Mouse (Mus musculus) midbrain, embryonic 13.5 days (tissue): ENCODE results near the gene Kcnma1. TPM values are rescaled to one million over a fixed set of nuclear protein-coding genes. Genes with fewer than 3 reads are reported as not detected.

Source experiments
- ATAC-seq: fragments of 200-750 bp; cut with Nextera tagmentation; 2 replicates; pipeline ENCODE4 v1.8.0; 2017; ENCODE audit warnings: mild to moderate bottlenecking, moderate TSS enrichment, moderate library complexity
- H3K27ac ChIP-seq: fragments of 300-500 bp; sonication (generic); 2 replicates; pipeline ENCODE4 v1.5.1; 2015; ENCODE audit warnings: inconsistent platforms, mild to moderate bottlenecking, moderate library complexity
- H3K27me3 ChIP-seq: fragments of 300-500 bp; sonication (generic); 2 replicates; pipeline ENCODE4 v1.6.1; 2015; ENCODE audit warnings: mild to moderate bottlenecking, inconsistent platforms
- H3K36me3 ChIP-seq: fragments of 300-500 bp; sonication (generic); 2 replicates; pipeline ENCODE4 v1.6.1; 2015; ENCODE audit warnings: mild to moderate bottlenecking, inconsistent platforms
- H3K4me1 ChIP-seq: fragments of 300-500 bp; sonication (generic); replicated peaks from 2 replicates; pipeline ENCODE4 v1.6.1; 2015; ENCODE audit warnings: inconsistent platforms
- H3K4me2 ChIP-seq: fragments of 300-500 bp; sonication (generic); replicated peaks from 2 replicates; pipeline ENCODE4 v1.6.1; 2015; ENCODE audit warnings: moderate library complexity, mild to moderate bottlenecking, inconsistent platforms
- H3K4me3 ChIP-seq: fragments of 300-500 bp; sonication (generic); replicated peaks from 2 replicates; pipeline ENCODE4 v1.5.1; 2015; ENCODE audit warnings: mild to moderate bottlenecking, inconsistent platforms
- H3K9ac ChIP-seq: fragments of 300-500 bp; sonication (generic); replicated peaks from 2 replicates; pipeline ENCODE4 v1.6.1; 2015; ENCODE audit warnings: mild to moderate bottlenecking, inconsistent platforms
- H3K9me3 ChIP-seq: fragments of 300-500 bp; sonication (generic); 2 replicates; pipeline ENCODE4 v1.6.1; 2016; ENCODE audit warnings: mild to moderate bottlenecking, inconsistent platforms
- WGBS: fragments of 180-500 bp; shearing (Covaris S2); methylation state at CpG from one replicate; pipeline ENCODE4 v1.1.7; 2015; 5-methylcytosine and 5-hydroxymethylcytosine counted together
- polyA plus RNA-seq: library from polyadenylated mRNA; unstranded; fragments of >200 nt; fragmentation: Nextera tagmentation; extraction: Ambion mirVana; gene quantifications from 2 replicates; pipeline ENCODE4 v1.2.1, GENCODE M21; 2015

Kcnma1 gene
- polyA plus RNA-seq, 1 experiment from 2014 or later: 8.1 TPM

DNA sequence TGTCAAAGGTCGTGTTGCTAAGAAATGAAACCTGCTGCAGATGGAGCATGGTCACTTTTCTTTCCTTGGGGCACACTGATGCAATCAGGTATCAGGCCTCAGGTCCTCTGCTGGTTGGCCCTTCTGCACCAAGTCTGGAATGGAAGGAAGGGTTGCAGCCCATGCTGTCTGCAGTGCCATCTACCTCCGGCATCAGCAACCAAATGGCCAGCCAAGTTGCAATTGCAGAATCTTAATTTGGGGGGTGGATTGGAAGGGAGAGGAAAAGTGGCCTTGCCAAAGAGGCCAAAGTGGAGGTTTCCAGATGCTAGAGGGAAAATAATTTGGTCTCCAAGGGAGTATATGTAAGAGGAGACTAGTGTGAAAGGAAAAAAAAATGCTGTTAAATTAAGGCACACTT, 584.3 kb downstream of the Kcnma1 start:
- H3K27me3 ChIP-seq: no peaks in the 10 kb centered on the region; the same call in 1 of the 2 replicates
- no peak overlapping the region for H3K9ac ChIP-seq
- H3K36me3 ChIP-seq: no peaks in the 10 kb centered on the region
- H3K27ac ChIP-seq: no peak overlapping the region
- WGBS: 86% methylated on average over 2 of the region's 2 CpGs
- no peak overlapping the region for H3K4me3 ChIP-seq
- H3K4me1 ChIP-seq: no peaks in the 10 kb centered on the region; the same call in 1 of the 2 replicates
- H3K4me2 ChIP-seq: no peak overlapping the region
- ATAC-seq: no peak
- H3K9me3 ChIP-seq: no peaks in the 10 kb centered on the region

DNA sequence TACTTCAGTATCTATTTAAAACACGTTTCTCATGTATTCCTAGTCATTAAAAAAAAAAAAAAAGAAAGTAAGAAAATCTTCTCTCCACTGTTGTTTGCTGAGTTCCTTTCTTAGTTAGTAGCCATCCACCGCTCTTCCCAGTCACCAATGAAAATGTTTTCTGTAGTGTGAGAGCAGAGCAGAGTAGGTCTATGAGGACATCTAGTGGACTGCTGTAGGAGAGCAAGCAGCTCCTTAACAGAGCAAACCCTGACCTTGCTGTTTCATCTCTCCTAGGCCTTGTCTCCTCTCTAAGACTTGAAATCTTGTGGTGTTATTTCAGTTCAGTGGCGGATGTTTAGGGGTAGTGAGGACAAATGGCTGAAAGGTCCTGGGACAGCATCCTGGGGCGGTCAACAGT, 585.2 kb downstream of the Kcnma1 start:
- Histone ChIP-seq H3K4me2 (no peak overlapping the region), H3K4me3 (no peak overlapping the region), H3K36me3 (no peaks in the 10 kb centered on the region), H3K27me3 (no peaks in the 10 kb centered on the region; the same call in 1 of the 2 replicates), H3K9ac (no peak overlapping the region), H3K9me3 (no peaks in the 10 kb centered on the region), H3K27ac (no peak overlapping the region), H3K4me1 (no peaks in the 10 kb centered on the region; the same call in 1 of the 2 replicates)
- 33% methylated on average over 4 of the region's 4 CpGs for WGBS
- ATAC-seq: 0 out of 2 replicates have a peak, but pooled peaks have one; percentile 48

DNA sequence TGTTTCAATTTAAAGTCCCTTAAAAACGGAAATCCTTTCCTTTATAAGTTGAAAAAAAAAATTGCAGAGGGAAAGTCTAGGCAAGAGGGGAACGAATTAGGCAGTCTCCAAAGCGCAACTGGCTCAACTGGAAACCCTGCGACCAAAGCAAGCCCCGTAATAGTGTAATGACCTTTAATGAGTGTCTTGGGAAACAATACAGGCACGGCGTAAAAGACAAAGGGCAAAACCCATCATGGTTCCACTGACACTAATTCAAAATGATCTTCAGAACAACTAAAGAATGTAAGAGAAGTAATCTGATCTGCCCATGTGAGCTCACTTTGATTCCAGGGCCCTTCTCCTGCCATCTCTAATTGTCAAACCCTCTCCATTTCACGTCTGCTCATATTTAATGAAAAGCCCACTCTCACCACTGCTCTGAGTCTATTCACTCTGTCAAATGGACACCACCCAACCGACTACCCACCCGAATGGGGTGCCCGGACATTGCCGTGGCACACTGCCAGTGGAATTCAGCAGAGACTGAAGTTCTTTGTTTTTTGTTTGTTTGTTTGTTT, 591.7 kb downstream of the Kcnma1 start:
- Histone ChIP-seq H3K9me3 (no peaks in the 10 kb centered on the region), H3K4me1 (peaks cover 3% of the 10 kb centered on the region; the same call in 1 of the 2 replicates), H3K36me3 (no peaks in the 10 kb centered on the region), H3K27me3 (no peaks in the 10 kb centered on the region), H3K27ac (no peak overlapping the region), H3K4me3 (no peak overlapping the region), H3K4me2 (no peak overlapping the region), H3K9ac (no peak overlapping the region)
- WGBS: 42% methylated on average over 12 of the region's 12 CpGs
- ATAC-seq: no peak

DNA sequence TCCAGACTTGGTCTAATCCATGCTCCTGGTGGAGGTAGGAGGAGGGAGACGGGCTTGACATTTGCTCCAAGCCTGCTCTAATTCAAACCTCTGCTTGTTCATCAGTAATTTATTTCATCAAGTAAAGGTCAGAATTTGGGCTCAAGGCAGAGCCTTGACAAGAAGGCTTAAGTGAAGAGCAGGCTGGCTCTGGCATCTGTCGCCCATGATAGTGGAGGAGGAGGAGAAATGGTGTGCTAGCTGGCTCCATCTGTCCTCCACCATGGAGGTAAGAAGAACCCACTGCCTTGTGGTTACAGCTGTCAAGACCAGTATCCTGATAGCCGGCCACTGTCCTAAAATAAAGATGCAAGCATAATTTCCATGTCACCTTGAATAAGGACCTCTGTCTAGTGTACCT, 595.3 kb downstream of the Kcnma1 start:
- Histone ChIP-seq H3K36me3 (no peaks in the 10 kb centered on the region), H3K27ac (no peak overlapping the region), H3K9me3 (no peaks in the 10 kb centered on the region), H3K4me2 (no peak overlapping the region), H3K9ac (no peak overlapping the region), H3K27me3 (no peaks in the 10 kb centered on the region), H3K4me3 (no peak overlapping the region), H3K4me1 (0 out of 2 replicates have a peak, but pooled peaks cover 3% of the 10 kb centered on the region)
- no peak for ATAC-seq
- WGBS: 95% methylated on average over 3 of the region's 3 CpGs

DNA sequence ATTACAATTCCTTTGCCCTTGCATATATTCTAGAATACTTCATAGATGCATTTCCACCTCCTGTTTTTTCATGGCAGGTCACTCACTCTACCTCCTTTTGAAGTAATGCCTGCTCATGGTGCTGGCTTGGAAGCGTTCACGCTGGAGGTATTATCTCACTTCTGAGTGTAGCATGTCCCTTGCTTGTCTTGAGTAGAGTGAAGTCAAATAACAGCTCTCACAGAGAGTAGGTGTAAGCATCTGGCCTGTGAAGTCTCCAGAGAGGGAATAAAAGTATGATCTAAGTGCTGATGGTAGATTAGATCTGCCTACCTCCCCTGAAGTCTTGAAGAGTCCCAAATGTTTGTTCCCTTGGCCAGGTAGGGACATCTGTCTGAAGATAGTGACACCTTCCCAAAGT, 607.2 kb downstream of the Kcnma1 start:
- Histone ChIP-seq H3K36me3 (no peaks in the 10 kb centered on the region), H3K9me3 (no peaks in the 10 kb centered on the region), H3K4me3 (no peak overlapping the region), H3K4me1 (no peaks in the 10 kb centered on the region), H3K27me3 (peaks cover 13% of the 10 kb centered on the region), H3K27ac (no peak overlapping the region), H3K4me2 (no peak overlapping the region), H3K9ac (no peak overlapping the region)
- 96% methylated on average over 2 of the region's 2 CpGs for WGBS
- ATAC-seq: no peak

DNA sequence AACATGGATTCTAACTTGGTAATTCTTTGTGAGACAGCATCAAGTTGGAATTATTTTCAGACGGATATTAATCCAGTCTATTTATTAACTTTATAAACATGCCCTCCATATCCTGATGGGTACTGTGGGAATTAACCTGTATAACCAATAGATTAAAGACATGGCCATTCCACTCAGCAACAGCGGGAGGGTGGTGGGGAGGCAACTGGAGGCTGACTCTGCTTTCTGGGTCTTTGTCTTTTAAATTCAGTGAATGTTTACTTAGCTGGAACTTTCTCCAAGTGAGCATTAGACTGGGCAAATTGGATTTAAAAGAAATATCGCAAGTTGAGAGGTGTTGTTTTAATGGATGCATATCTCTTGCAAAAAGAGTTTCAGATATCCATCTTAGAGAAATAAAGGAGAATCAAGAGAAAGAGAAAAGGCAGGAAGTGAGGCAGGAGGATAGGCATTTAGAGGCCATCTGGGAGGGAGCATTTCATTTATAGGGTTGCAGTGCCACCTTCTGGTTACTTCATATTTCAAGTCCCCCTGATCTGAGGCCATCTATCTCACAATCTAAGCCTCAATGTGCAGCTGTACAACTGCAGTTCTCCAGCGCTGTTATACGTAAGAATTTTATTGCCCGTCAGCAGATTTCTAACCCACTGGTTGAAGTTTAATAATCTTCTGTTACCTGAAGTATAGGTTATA, 613.4 kb downstream of the Kcnma1 start:
- Histone ChIP-seq H3K36me3 (no peaks in the 10 kb centered on the region), H3K4me1 (no peaks in the 10 kb centered on the region), H3K27ac (no peak overlapping the region), H3K9me3 (no peaks in the 10 kb centered on the region), H3K4me2 (no peak overlapping the region), H3K9ac (no peak overlapping the region), H3K4me3 (no peak overlapping the region), H3K27me3 (peaks cover 16% of the 10 kb centered on the region)
- 14% methylated on average over 6 of the region's 6 CpGs for WGBS
- ATAC-seq: peak; percentile 82

DNA sequence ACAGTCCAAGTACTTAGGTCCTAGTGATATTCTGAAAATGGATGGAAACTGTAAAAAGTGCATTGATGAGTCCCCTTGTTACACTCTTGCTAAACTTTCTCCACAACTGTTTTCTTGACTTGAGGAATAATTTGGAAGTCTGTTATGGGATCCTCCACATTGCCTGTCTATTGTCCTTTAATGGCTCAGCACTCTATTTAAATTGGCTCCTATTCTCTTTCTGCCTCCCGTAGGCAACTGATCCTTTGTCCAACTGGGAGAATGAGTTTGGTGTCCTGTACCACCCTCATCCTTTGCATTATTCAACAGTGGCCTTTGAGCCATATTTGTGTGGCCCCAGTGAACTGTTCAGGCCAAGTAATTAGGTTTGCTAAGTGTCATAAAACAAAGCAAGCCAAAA, 616.6 kb downstream of the Kcnma1 start:
- no peak for ATAC-seq
- H3K36me3 ChIP-seq: no peaks in the 10 kb centered on the region
- H3K27me3 ChIP-seq: peaks cover 7% of the 10 kb centered on the region
- no peaks in the 10 kb centered on the region for H3K9me3 ChIP-seq
- no peak overlapping the region for H3K9ac ChIP-seq
- no peaks in the 10 kb centered on the region for H3K4me1 ChIP-seq
- no peak overlapping the region for H3K4me2 ChIP-seq
- no peak overlapping the region for H3K4me3 ChIP-seq
- WGBS: 16% methylated on average over 1 of the region's 1 CpGs
- no peak overlapping the region for H3K27ac ChIP-seq

DNA sequence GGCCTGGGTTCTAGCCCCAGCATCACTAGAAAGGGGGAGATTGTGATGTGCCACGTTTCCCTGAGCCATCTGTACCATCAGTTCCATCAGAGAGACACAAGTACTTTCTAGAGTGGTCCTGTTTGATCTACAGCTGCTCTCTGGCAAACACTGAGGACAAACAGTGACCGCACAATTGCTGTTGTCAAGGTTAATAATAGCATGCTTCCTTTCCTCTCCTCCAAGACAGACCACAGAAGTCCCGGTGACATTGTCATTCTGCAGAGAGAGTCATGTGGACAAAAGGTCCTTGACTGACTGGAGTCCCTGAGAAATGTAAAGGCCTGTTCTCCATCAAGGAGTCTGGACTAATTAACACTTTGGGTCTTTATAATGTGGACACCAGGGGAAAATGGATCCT, 622.7 kb downstream of the Kcnma1 start:
- Histone ChIP-seq H3K36me3 (no peaks in the 10 kb centered on the region), H3K27me3 (peaks cover 2% of the 10 kb centered on the region; the same call in 1 of the 2 replicates), H3K9me3 (no peaks in the 10 kb centered on the region), H3K4me1 (peaks cover 11% of the 10 kb centered on the region; the same call in 1 of the 2 replicates), H3K27ac (no peak overlapping the region), H3K4me3 (no peak overlapping the region), H3K4me2 (no peak overlapping the region), H3K9ac (no peak overlapping the region)
- ATAC-seq: no peak
- 68% methylated on average over 3 of the region's 3 CpGs for WGBS

DNA sequence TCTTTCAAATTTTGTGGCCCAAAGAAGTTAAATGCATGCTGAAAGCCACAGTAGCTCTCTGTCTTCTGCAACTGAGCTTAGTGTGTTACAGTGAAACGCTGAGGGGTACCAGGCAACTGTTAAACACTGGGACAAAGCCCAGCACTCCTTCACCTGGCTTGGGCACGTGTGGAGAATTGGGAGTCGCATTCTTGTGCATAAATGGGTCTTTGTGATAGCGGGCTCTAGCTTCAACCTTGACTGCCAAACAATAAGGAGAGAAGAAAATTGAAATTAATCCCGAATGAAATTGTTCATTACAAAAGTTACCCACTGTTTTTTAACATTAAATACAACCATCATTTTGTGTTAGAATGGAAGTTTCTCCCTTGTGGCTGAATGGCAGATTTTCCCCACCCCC, 623.5 kb downstream of the Kcnma1 start:
- 61% methylated on average over 5 of the region's 5 CpGs for WGBS
- Histone ChIP-seq H3K4me2 (no peak overlapping the region), H3K27me3 (peaks cover 2% of the 10 kb centered on the region; the same call in 1 of the 2 replicates), H3K36me3 (no peaks in the 10 kb centered on the region), H3K4me1 (peaks cover 18% of the 10 kb centered on the region), H3K4me3 (no peak overlapping the region), H3K9me3 (no peaks in the 10 kb centered on the region), H3K27ac (no peak overlapping the region), H3K9ac (no peak overlapping the region)
- ATAC-seq: no peak

DNA sequence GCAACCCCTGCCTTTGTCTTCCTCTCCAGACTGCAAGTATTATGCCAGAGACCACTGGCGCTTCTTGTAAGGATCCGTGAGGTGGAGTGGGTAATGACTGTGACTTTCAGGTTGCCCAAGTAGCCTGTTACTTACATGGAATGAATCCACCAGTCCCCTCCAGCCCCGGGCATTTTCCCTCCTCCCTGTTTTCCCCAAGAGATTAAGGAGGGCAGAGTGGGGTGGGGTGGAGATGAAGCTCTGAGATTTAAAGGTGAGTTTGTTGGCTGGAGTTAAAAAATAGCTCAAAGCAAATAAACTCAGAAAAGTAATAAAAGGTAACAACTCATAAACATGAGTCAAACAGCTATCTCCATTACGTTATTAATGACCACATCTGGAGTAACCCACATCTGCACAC, 624.1 kb downstream of the Kcnma1 start:
- no peak overlapping the region for H3K9ac ChIP-seq
- peaks cover 20% of the 10 kb centered on the region for H3K4me1 ChIP-seq
- ATAC-seq: no peak
- no peak overlapping the region for H3K4me2 ChIP-seq
- no peaks in the 10 kb centered on the region for H3K36me3 ChIP-seq
- no peaks in the 10 kb centered on the region for H3K9me3 ChIP-seq
- WGBS: 63% methylated on average over 4 of the region's 4 CpGs
- 0 out of 2 replicates have a peak, but pooled peaks cover 2% of the 10 kb centered on the region for H3K27me3 ChIP-seq
- no peak overlapping the region for H3K4me3 ChIP-seq
- H3K27ac ChIP-seq: no peak overlapping the region

DNA sequence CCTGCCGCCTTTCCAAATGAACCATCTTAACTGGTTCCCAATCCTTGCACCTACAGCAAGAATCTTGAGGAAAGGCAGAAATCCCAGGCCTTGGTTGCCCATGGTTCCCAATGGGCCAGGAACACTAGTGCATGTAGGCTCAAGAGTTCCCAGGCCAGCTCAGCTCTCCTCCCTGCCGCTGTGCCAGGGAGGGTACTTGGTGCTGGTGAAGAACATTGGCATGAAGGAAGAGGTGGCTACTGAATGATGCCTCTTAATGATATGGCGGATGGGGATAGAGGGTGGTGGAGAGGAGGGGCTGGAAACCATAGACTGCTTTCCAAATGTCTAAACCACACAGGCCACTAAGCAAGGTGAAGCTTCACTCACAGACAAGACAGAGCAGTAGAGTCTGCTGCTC, 627.5 kb downstream of the Kcnma1 start:
- no peak overlapping the region for H3K9ac ChIP-seq
- no peak for ATAC-seq
- peaks cover 20% of the 10 kb centered on the region for H3K4me1 ChIP-seq
- no peak overlapping the region for H3K4me3 ChIP-seq
- H3K36me3 ChIP-seq: no peaks in the 10 kb centered on the region
- H3K27me3 ChIP-seq: peaks cover 8% of the 10 kb centered on the region
- no peak overlapping the region for H3K4me2 ChIP-seq
- H3K27ac ChIP-seq: no peak overlapping the region
- WGBS: 93% methylated on average over 3 of the region's 3 CpGs
- H3K9me3 ChIP-seq: no peaks in the 10 kb centered on the region

DNA sequence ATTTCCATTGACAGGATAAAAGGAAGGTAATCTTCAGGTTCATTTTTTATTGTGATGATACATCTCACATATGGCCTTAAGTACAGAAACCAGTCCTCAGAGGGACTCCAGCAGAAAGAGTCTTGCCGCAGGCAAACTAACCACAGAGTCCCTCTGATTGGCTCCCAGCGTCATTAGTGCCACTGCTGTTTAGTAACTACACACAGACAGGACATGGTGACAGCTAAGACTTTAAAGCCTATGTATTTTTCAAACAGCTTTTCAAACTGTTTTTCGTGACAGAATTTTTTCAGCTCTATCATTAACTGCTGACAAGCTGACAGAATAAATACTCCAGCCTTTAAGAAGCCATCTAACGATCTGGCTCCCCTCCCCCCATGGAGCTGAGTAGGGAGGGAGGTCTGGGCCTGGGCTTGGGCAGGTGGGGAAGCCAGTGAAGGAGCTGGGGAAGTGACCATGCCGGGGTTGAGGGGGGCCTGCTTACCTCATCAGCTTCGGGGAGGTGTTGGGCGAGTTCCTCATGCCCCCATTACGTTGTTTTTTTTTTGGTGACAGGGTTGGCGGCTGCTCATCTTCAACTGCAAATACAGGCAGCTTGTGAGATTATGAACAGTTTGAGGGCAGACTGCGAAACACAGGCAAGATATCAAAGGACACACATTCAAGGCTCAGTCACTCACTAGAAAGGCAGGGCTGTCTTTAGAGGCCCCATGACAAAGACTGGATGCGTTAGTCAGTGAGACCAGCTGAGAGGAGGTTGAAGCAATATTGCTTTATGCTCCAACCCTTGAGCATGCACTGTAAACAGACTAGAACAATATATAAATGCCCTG, 628.3 kb downstream of the Kcnma1 start:
- no peaks in the 10 kb centered on the region for H3K36me3 ChIP-seq
- H3K4me2 ChIP-seq: no peak overlapping the region
- H3K27ac ChIP-seq: peak overlapping the region; percentile 19; the same call in 1 of the 2 replicates
- peak; percentile 76 for ATAC-seq
- no peak overlapping the region for H3K9ac ChIP-seq
- H3K4me1 ChIP-seq: peaks cover 20% of the 10 kb centered on the region
- WGBS: 39% methylated on average over 11 of the region's 11 CpGs
- H3K27me3 ChIP-seq: peaks cover 13% of the 10 kb centered on the region
- H3K4me3 ChIP-seq: no peak overlapping the region
- no peaks in the 10 kb centered on the region for H3K9me3 ChIP-seq
